Mouse (Mus musculus): ENCODE measurements around the gene Actl10.

Gene Actl10

DNA sequence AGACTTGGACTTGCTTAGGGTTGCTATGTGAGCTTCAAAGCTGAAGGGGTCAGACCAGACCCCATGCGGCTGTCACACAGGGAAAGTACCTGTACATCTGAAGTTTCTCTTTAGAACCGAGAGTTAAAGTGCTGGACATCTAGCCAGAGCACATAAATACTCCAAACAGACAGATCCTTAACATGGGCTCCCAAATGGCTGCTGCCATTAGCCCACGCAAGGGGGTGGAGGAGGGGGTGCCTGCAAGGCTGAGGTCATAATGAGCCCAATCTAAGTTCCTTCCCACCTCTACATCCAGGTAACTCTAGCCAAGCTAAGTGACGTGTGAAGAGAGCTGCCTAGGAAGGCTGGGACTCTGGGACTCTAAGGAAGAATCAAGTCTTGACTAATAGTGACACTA lies at the start of gene Actl10:
Gene Actl10 (plus strand): TSS at position 301 of the 400 bp plus-strand sequence.
- no peak for DNase-seq

DNA sequence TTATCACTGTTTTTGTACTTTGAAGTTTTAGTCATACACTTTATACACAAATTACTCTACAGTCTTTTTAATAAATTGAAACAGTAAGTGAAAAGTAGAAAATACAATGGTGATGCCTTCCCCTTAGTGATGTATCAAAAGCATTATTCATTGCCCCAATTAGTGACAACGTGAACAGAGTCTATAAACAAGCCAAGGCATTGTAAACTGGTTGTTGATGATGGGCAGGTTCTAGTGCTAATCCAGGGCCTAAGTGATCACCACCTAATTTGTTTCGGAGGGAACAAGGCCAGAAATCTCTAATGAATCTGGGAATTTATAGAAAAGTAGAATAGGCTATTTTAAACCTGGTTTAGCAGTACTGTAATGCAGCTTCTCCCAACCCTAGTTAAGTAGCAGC lies 44.5 kb upstream of the Actl10 start:
- DNase-seq: no peak

DNA sequence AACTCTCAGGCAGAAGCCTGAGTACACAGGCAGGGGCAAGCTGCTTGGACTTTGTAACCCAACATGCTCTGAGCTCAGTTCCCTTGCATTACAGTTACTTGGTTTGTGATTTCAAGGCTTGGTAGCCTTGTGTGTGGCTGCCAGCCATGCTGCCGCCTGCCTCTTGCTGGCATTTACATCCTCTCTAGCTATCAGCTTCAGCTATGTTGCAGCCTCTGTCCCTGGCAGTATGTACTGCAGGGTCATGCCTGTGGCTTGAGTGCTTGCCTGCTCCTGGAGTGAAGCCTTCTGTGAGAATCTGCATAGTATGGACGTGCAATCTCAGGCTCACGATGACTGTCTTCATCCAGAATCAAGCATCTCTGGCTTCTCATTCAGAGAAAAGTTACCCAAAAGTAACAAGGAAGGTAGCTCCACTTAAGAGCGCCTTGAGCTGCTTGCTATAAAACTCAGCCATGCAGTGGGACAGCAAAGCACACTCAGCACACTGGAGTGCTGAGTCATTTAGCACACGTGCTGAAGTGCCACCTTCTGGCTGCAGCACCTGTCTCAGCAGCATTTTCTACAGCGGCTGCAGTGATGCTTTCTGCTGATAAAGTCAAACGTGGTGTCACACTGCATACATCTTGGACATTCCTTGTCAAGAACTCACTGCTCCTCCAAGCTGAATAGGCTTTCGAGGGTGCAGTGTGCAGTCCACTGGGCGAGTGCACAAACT lies 43.9 kb upstream of the Actl10 start:
- DNase-seq: peak; percentile 12

DNA sequence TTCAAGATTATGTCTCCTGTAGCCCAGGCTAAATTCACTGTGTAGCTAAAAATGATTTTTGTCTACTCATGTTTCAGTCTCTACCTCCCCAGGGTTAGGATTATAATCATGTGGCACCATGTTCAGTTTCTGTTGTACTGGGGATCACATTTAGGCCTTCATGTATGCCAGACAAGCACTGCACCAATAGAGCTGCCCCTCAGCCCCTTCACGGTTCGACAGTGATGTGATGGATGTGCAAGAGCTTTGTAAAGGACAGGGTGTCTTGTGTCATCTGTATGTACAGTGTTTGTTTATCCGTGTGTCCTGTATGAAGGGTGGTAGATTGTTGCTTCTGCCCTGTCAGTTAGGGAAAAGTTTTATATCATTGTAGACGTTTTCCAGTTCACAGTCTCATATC lies 43.1 kb upstream of the Actl10 start:
- no peak for DNase-seq

DNA sequence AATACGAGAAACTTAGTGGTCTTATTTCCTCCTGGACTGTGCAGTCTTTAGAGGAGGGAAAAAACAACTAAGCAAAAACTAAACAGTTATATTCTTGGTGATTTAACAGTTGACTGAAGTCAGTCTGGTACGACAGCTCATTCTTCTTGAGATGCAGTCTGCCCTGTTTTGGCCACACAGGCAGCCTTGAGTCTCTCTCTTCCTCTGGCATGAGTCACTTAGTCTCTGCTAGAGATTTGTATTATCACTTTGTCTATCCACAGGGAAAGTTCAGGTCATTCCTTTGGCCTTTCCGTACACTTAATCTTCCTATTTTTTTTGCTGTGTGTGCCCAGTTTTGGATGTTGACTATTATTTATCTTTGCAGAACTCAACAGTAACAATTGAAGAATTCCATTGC lies 41.4 kb upstream of the Actl10 start:
- DNase-seq: no peak

DNA sequence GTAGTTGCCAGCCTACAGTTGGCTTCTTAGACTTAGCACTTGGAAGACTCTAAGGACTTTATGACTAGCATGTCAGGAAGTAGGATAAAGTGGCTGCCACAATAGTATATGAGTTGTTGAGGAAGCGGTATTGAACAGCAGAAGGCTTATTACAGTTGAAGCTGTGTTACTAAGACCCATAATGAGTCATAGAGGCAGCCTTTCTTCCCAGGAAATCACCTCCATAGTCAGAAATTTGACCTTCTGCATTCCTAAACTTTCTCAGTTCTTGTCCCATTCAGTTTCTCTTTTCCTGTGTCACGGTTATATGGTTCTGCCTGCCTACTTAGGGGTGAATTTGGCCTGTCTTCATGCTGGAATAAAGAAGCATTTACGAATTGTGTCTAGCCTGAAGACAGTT lies 34.6 kb upstream of the Actl10 start:
- no peak for DNase-seq

DNA sequence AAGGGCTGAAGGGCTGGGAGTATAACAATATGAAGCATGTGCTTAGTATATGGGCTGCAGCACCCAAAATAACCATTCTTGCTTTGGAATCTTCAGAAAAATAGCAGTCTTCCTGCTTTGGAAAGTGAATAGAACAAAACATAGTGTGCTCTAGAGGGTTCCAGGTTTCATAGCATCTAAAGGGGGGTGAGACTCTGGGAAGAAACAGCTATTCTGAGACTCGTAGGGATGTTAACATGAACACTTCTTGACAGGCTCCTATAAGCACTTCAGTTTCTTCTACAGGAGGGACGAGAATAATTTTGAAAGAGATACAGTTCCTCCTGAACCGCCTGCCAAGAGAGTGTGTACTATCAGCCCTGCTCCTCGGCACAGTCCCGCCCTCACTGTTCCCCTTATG lies 34.2 kb upstream of the Actl10 start:
- DNase-seq: no peak

DNA sequence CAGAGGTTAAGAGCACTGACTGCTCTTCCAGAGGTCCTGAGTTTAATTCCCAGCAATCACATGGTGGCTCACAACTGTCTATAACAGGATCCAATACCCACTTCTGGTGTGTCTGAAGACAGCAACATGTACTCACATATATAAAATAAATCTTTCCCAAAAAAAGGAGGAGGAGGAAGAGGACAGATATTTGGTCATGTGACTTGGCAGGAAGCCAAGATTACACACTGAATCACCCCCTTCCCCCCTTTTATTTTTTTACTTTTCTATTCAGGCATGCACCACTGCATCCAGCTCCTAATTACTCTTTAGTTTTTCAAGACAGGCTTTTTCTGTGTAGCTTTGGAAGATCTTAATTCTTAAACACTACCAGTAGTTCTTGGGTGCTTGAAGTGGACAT lies 30.1 kb upstream of the Actl10 start:
- no peak for DNase-seq

DNA sequence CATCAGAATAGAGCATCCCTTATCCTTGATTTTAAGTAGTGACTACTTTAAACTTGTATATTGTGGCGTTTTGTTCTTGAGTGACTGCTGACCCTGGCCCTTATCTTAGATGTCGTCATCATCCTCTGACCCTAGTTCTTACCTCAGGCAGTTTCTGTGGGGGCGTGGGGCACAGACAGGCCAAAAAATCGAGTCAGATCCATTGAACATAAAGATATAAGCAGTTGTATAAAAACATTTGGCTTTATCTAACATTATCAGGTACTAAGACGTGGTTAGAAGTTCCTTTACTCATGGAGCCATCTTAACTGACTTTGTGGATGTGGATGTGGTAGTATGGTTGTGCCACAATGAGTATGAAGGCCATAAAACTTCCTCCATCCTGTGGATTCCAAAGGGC lies 29.2 kb upstream of the Actl10 start:
- DNase-seq: no peak

DNA sequence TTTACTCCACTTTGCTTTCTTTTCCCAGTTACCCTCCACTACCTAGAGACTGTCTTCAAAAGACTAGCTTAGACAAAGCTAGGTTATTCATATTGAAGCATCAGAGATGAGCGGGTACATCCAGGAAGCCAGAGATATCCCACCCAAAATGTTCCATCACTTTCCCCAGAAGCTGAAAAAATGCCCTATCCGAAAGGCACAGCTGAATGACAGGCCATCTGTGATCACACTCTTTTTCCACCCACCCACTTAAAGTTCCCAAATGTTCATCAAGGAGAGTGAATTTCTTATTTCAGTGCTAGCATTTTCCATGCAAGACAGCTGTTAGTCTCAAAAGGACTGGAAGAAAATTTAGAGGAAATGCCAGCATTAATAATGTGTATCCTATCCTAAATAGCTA lies 26.3 kb upstream of the Actl10 start:
- no peak for DNase-seq

DNA sequence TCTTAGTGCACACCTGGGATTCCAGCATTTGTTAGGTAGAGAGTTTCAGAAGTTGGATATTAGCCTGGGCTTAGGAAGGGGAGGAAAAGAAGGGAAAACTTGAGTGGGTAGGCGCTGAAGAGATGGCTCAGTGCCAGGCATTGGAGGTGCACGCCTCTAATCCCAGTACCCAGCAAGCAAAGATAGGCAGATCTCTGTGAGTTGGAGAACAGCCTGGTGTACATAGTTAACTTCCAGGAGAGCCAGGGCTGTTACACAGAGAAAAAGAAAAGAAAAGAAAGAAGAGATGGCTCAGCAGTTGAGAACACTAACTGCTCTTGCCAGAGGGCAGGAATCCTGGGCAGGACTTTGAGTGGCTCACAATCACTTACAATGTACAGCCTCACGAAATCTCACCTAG lies 25.0 kb upstream of the Actl10 start:
- no peak for DNase-seq

DNA sequence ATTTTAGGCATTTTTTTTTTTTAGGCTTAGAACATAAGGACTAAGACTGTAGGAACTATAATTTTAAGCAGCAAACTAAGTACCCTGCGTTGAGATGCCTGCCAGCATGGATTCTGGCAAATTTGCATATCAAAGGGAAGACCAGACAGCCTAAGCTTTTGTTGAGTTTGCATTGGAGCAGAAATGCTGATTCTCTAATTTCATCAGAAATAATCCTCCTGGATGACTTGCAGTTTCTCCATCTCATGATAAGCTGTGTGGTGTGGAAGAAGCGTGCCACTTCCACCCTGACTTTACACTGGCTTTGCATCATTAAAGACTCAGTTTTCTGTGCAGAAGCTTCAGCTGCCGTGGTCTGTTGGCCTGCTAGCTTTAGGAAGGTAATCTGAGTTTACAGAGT lies 18.7 kb upstream of the Actl10 start:
- DNase-seq: no peak

DNA sequence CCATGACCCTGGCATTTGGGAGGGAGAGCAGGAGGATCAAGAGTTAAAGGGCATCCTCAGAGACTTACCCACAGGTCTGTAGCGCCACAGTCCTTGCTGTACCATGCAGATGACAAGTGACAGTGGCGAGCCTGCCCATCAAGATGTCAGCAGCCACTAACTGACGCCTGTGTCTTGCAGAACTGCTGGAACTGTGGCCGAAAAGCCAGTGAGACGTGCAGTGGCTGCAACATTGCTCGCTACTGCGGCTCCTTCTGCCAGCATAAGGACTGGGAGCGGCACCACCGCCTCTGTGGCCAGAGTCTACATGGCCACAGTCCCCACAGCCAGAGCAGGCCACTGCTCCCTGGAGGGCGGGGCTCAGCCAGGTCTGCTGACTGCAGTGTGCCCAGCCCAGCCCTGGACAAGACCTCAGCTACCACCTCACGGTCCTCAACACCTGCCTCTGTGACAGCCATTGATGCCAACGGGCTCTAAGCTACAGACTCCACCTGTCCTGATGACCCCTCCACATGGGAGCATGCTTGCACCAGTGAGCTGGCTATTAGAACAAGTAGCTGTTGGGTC lies 16.8 kb upstream of the Actl10 start:
- DNase-seq: no peak

DNA sequence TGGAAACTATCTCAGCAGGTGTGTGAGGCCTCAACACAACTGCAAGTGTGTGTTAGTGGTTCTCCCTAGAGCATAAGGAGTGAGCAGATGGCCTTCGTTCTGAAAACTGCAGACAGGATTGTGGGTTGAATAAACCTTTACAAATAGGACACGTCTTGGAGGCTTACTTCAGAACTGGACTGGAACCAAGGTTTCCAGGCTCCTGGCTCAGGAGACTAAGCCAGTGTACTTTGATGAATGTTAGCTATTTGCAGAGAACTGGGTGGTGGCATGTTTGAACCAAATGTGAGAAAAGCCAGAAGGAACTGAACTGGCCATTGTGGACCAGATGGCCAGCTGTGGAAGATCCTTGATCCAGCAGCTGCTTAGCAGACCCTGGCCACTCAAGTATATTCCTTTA lies 13.3 kb upstream of the Actl10 start:
- no peak for DNase-seq

DNA sequence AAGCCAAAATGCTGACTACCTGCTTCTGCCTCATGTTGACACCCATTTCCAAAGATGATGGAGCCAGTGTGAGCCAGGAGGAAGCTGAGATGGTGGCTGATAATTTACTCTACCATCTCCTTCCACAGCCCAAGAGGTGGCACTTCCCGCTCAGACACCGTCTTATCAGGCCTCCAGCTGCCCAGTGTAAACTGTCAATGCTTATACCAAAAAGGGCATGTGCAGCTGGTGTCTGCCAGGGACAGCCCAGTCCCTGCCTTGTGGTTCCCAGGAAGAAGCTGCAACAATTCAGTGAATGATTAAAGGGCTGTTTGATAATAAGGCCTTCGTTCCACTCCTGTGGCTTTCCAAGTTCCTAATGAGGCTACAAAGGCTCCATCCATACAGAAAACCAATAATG lies 12.9 kb upstream of the Actl10 start:
- DNase-seq: no peak

DNA sequence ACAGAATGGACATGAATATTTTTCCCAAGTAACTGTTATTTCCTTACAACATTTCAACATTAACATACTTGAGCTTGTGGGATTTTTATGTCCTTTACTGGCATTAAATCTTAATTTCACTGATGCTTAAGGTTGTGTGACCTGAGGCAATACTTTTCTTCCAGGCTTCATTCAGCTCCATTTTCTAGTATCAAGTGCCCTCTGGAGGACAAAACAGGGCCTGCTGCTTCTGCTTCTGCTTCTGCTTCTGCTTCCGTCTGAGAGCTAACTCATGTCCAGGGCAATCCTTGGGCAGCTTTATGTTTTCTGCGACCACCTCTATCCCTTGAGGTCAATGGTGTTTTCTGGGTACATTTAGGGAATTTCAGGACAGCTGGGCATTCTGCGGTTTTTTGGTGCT lies 11.9 kb upstream of the Actl10 start:
- peak; percentile 68 for DNase-seq

DNA sequence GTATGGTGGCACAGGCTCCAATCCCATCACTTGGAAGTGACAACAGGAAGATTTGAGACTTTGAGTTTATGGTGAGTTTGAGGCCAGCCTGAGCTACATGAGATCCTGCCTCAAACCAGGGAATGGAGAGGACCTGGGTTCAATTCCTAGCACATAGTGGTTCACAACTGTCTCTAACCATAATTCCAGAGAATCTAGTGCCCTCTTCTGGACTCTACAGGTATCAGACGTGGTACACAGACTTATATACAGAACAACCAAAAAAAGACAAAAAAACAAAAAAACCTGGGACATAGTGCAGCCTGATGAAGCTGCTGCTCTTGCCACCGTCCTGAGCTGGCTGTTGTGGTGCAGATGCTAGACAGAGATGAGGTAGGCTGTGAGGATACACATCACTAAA lies 9.9 kb upstream of the Actl10 start:
- DNase-seq: no peak

DNA sequence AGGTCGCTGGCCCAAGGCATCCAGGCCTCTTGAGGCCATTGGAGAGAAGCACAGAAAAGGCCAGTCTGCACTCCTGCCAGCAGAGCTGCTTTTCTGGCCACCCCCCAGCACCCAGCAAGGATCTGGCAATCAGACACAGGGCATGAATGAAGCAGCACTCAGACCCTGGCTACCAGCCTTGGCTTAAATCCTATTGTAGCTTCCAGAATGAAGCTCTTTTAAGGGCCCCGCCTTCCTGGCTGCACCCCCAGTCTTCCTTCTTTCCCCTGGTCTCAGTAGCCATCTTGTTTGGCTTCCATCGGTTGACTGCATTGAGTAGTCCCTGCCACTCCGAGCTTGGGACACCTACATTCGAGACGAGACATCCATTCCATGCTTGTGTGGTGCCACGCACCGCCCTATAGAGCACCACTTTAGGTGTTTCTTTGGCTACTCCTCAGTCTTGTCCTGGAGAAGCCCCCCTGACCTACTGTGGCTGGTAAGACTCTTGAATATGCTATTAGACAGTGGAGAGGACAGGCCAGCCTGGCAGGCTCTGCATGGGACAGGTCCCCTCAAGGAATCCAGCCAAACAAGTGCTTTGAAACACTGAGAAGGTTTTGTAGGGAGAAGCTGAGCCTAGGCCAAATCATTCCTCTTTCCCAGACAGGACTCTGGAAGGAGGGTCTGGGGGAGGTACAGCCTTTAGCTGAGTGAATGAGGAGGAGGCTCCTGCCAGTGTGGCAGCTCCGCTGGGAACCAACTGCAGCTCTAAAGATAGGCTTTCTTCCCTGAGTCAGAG lies 7.8 kb upstream of the Actl10 start:
- DNase-seq: peak; percentile 58

DNA sequence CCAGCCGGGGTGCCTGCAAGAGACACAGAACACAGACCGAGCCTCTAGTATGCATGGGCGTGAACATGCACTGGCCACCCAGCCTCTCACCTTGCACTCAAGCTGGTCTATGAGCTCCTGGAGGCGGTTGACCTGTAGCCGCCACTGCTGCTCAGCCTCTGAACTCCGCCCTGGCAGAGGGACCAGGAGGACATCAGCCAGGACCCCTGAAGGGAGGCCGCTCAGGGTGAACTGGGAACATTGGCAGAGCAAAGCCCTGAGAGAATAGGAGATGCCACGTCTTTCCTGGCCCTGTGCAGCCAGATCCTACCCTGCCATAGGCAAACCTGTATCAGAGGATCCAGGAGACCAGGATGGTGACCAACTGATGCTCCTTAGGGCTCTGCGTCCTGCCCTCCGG lies 4.9 kb upstream of the Actl10 start, which contains the start of gene 1700003F12Rik:
Gene 1700003F12Rik (plus strand): TSS at position 375 of the 400 bp plus-strand sequence.
- DNase-seq: no peak

DNA sequence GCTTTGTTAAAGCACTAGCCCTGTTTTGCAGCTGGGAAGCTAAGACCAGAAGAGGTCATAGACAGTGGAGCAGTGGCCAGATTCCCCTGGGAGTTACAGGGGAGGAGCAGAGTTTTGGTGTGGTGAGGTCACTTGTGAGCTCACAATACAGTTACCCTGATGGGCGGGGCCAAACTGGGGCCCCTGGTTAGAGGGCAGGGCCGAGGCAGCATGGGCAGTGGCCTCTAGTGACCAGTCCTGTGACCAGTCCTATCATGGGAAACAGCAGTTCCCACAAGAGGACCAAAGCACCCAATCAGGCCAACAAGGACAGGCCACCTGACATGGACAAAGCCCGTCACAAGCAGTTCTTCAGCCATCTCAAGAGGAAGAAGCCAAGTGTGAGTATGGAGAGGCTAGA lies 2.9 kb upstream of the Actl10 start:
- peak; percentile 54 for DNase-seq

DNA sequence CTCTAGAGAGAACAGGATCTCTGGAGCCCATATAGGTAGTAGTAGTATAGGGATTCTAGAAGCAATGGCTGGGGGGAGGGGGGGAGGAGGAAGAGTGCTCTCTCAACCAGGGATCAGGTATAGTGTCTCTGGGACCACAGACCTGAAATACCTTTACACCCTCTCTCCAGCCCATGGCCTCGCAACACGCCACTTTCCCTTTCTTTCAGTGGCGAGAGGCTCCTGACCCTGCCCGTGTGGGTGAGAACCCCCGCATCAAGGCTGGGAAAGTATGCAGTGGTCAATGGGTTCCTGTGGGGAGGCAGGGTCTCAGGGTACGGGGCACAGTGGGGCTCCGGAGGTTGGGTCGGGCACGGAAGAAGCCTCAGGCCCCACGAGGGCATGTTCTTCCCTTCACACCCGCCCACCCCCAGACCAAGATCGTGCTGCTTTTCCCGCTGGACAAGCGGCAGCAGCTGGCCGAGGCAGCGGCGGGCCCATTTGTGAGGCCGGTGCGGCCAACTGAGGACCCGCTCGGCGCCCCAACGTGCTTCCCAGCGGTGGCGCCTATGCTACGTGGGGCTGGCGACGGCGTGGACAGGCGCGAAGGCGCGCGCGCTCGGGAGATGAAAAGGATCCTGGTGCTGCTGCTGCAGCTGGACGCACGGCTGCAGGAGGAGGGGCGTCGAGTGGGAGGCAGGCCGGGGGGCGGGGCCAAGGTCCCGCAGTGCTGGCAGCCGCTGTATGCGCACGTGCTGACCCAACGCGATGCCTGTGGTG lies 2.3 kb upstream of the Actl10 start:
- peak; percentile 81 for DNase-seq

DNA sequence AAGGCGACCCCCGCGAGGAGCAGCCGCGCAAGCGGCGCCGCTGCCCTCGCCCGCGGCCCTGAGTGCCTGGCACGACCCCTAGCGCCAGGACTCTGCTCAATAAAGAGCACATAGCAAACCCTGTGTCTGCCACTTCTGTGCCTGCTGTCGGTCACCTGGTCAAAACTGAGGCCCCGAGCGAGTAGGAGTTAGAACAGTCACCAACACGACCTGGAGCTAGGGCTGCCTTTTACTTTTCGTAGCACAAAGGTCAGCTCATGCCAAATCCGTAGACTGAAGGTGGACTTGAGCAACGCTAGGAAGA lies 1.7 kb upstream of the Actl10 start:
- no peak for DNase-seq

DNA sequence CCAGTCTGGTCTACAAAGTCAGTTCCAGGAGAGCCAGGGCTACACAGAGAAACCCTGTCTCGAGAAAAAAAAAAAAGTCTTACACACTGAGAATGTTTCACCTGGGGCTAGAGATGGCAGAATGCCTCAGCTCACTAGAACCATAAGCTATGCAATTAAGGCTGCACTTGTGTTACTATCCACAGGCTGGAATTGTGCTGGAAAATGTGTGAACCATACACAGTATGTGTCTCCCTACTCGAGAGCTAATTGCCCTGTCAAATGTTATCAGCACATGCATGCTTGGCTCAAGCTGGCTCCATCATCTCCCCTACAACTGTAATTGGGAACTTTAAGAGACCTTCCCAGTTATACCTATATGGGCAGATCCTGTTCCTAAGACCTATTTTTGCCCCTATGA lies 639 bp upstream of the Actl10 start:
- DNase-seq: no peak

DNA sequence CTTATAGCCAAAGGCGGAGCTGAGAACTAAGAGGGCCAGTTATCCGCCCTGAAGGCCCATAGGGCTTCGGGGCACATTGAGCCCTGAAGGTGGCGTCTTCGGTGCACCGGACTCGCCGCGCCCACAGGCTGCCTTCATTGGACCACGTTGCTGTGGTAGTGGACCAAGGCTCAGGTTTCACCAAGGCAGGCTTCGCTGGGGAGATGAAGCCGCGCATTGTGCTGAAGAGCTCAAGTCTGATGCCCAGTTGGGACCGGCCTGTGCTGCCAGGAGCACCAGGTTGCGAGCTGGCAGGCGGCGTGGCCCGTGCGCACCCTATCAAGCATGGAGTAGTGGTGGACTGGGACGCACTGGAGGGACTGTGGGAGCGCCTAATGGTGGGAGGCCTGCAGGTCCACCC lies 351 bp downstream of the Actl10 start:
- no peak for DNase-seq
